Mouse (Mus musculus) kidney, adult 2 months (tissue): ENCODE measurements around the gene Cd200r3.

Experiments
- CTCF ChIP-seq: fragments of 200-500 bp; conservative IDR thresholded peaks from 2 replicates; pipeline ENCODE4 v1.5.1; 2011; ENCODE audit warnings: low read depth, mild to moderate bottlenecking, control low read depth, low read length, moderate library complexity, mixed read lengths; ENCODE audit not compliant: insufficient read depth, insufficient read length
- POLR2A ChIP-seq: fragments of 200-500 bp; IDR thresholded peaks from one replicate; pipeline ENCODE4 v1.6.1; 2011; ENCODE audit warnings: low read depth, low read length, control low read depth

- no peak for TF ChIP-seq CTCF
- TF ChIP-seq POLR2A, result no peak
Measured at GRCm38 (mm10) chr16:44965890-44966289, 22.4 kb downstream of the Cd200r3 start.
